Mouse (Mus musculus) liver, embryonic 16.5 days (tissue): ENCODE results near the gene Rcan1. TPM values are rescaled to one million over a fixed set of nuclear protein-coding genes. Genes with fewer than 3 reads are reported as not detected.
"Not testable (repeated sequence)": the region's sequence is repeated elsewhere in the genome, so short reads cannot be mapped to it uniquely, and the experiment has no call there.

Experiments
- ATAC-seq: fragments of 200-750 bp; cut with Nextera tagmentation; 2 replicates; pipeline ENCODE4 v1.8.0; 2017; ENCODE audit warnings: low read depth, mild to moderate bottlenecking, moderate number of reproducible peaks, moderate library complexity
- H3K27ac ChIP-seq: fragments of 300-500 bp; sonication (generic); 2 replicates; pipeline ENCODE4 v1.5.1; 2014; ENCODE audit warnings: mild to moderate bottlenecking, low read length
- H3K27me3 ChIP-seq: fragments of 300-500 bp; sonication (generic); 2 replicates; pipeline ENCODE4 v1.6.1; 2014; ENCODE audit warnings: low read depth, low read length, mixed read lengths; ENCODE audit not compliant: control insufficient read depth, insufficient read depth
- H3K36me3 ChIP-seq: fragments of 300-500 bp; sonication (generic); 2 replicates; pipeline ENCODE4 v1.6.1; 2014; ENCODE audit warnings: mild to moderate bottlenecking; ENCODE audit not compliant: control insufficient read depth, insufficient read depth
- H3K4me1 ChIP-seq: fragments of 300-500 bp; sonication (generic); 2 replicates; pipeline ENCODE4 v1.6.1; 2014; ENCODE audit warnings: low read depth, low read length, mixed read lengths; ENCODE audit not compliant: control insufficient read depth
- H3K4me2 ChIP-seq: fragments of 300-500 bp; sonication (generic); 2 replicates; pipeline ENCODE4 v1.6.1; 2014; ENCODE audit warnings: low read depth, low read length, mixed read lengths
- H3K4me3 ChIP-seq: fragments of 300-500 bp; sonication (generic); 2 replicates; pipeline ENCODE4 v1.5.1; 2014; ENCODE audit warnings: low read depth, mild to moderate bottlenecking, low read length
- H3K9ac ChIP-seq: fragments of 300-500 bp; sonication (generic); 2 replicates; pipeline ENCODE4 v1.6.1; 2014; ENCODE audit warnings: low read depth, low read length
- H3K9me3 ChIP-seq: fragments of 300-500 bp; sonication (generic); replicated peaks from 2 replicates; pipeline ENCODE4 v1.6.1; 2016; ENCODE audit warnings: low read length; ENCODE audit not compliant: control insufficient read depth
- WGBS: fragments of 180-500 bp; shearing (Covaris S2); extraction: QIAGEN DNeasy Blood & Tissue Kit; methylation state at CpG from one replicate; pipeline ENCODE4 v1.1.7; 2014; ENCODE audit not compliant: insufficient replicate concordance; 5-methylcytosine and 5-hydroxymethylcytosine counted together
- polyA plus RNA-seq: library from polyadenylated mRNA; unstranded; fragments of >200 nt; fragmentation: Nextera tagmentation; extraction: Ambion mirVana; gene quantifications from 2 replicates; pipeline ENCODE4 v1.2.1, GENCODE M21; 2015

Gene Rcan1
- polyA plus RNA-seq, 1 experiment from 2014 or later: 7.4 TPM

- H3K4me3 ChIP-seq: no peak overlapping the region
- H3K9me3 ChIP-seq: no peaks in the 10 kb centered on the region
- no peak for ATAC-seq
- H3K4me2 ChIP-seq: no peak overlapping the region
- 59% methylated on average over 13 of the region's 13 CpGs for WGBS
- H3K27ac ChIP-seq: no peak overlapping the region
- H3K36me3 ChIP-seq: no peaks in the 10 kb centered on the region
- no peaks in the 10 kb centered on the region; the same call in 1 of the 2 replicates for H3K4me1 ChIP-seq
- H3K9ac ChIP-seq: no peak overlapping the region
- no peaks in the 10 kb centered on the region for H3K27me3 ChIP-seq
These were observed 49.3 kb downstream of the Rcan1 start for GRCm38 (mm10) chr16:92421147-92421934.

- Histone ChIP-seq H3K27ac (no peak overlapping the region), H3K9me3 (no peaks in the 10 kb centered on the region), H3K4me1 (no peaks in the 10 kb centered on the region; the same call in 1 of the 2 replicates), H3K4me2 (no peak overlapping the region), H3K9ac (no peak overlapping the region), H3K4me3 (no peak overlapping the region), H3K36me3 (no peaks in the 10 kb centered on the region), H3K27me3 (no peaks in the 10 kb centered on the region)
- no peak for ATAC-seq
- WGBS: 80% methylated on average over 5 of the region's 5 CpGs
These were observed 50.0 kb downstream of the Rcan1 start for GRCm38 (mm10) chr16:92420641-92421040.

GRCm38 (mm10) chr16:92419099-92419498, 51.6 kb downstream of the Rcan1 start:
- Histone ChIP-seq H3K36me3 (no peaks in the 10 kb centered on the region), H3K4me2 (no peak overlapping the region), H3K9me3 (no peaks in the 10 kb centered on the region), H3K4me1 (no peaks in the 10 kb centered on the region; the same call in 1 of the 2 replicates), H3K4me3 (no peak overlapping the region), H3K27me3 (no peaks in the 10 kb centered on the region), H3K9ac (no peak overlapping the region), H3K27ac (no peak overlapping the region)
- 78% methylated on average over 12 of the region's 12 CpGs for WGBS
- ATAC-seq: no peak

- H3K27ac ChIP-seq: no peak overlapping the region
- no peak for ATAC-seq
- 55% methylated on average over 2 of the region's 2 CpGs for WGBS
- no peak overlapping the region for H3K9ac ChIP-seq
- H3K36me3 ChIP-seq: no peaks in the 10 kb centered on the region
- H3K4me2 ChIP-seq: no peak overlapping the region
- no peak overlapping the region for H3K4me3 ChIP-seq
- H3K27me3 ChIP-seq: no peaks in the 10 kb centered on the region
- peaks cover 3% of the 10 kb centered on the region for H3K4me1 ChIP-seq
- H3K9me3 ChIP-seq: no peaks in the 10 kb centered on the region
These were observed 53.4 kb downstream of the Rcan1 start for GRCm38 (mm10) chr16:92417267-92417666.

GRCm38 (mm10) chr16:92415702-92416118, 55.0 kb downstream of the Rcan1 start:
- Histone ChIP-seq H3K9ac (no peak overlapping the region), H3K9me3 (no peaks in the 10 kb centered on the region), H3K36me3 (no peaks in the 10 kb centered on the region), H3K27ac (peak overlapping the region; percentile 57), H3K4me2 (no peak overlapping the region), H3K4me1 (peaks cover 3% of the 10 kb centered on the region; the same call in 1 of the 2 replicates), H3K27me3 (no peaks in the 10 kb centered on the region), H3K4me3 (no peak overlapping the region)
- peak; percentile 50 for ATAC-seq
- 21% methylated on average over 7 of the region's 7 CpGs for WGBS

- H3K4me1 ChIP-seq, H3K9ac ChIP-seq, H3K4me2 ChIP-seq, H3K36me3 ChIP-seq, H3K27me3 ChIP-seq, ATAC-seq, H3K27ac ChIP-seq, H3K9me3 ChIP-seq, H3K4me3 ChIP-seq: not testable (repeated sequence)
- WGBS: 28% methylated on average over 6 of the region's 6 CpGs
These were observed 55.6 kb downstream of the Rcan1 start for GRCm38 (mm10) chr16:92415038-92415437.

- H3K36me3 ChIP-seq: no peaks in the 10 kb centered on the region
- no peak overlapping the region for H3K4me2 ChIP-seq
- H3K9me3 ChIP-seq: no peaks in the 10 kb centered on the region
- ATAC-seq: no peak
- peak overlapping the region; percentile 38; the same call in 1 of the 2 replicates for H3K27ac ChIP-seq
- H3K4me1 ChIP-seq: peaks cover 3% of the 10 kb centered on the region; the same call in 1 of the 2 replicates
- no peak overlapping the region for H3K4me3 ChIP-seq
- H3K9ac ChIP-seq: no peak overlapping the region
- H3K27me3 ChIP-seq: no peaks in the 10 kb centered on the region
- WGBS: 38% methylated on average over 7 of the region's 7 CpGs
These were observed 57.8 kb downstream of the Rcan1 start for GRCm38 (mm10) chr16:92412888-92413287.

GRCm38 (mm10) chr16:92411981-92412706, 58.5 kb downstream of the Rcan1 start:
- 0 out of 2 replicates have a peak, but pooled peaks have one; percentile 17 for ATAC-seq
- H3K27ac ChIP-seq: no peak overlapping the region; the same call in 1 of the 2 replicates
- H3K4me1 ChIP-seq: peaks cover 3% of the 10 kb centered on the region; the same call in 1 of the 2 replicates
- H3K4me3 ChIP-seq: no peak overlapping the region
- no peak overlapping the region for H3K4me2 ChIP-seq
- no peak overlapping the region for H3K9ac ChIP-seq
- no peaks in the 10 kb centered on the region for H3K36me3 ChIP-seq
- WGBS: 62% methylated on average over 19 of the region's 19 CpGs
- H3K27me3 ChIP-seq: no peaks in the 10 kb centered on the region
- no peaks in the 10 kb centered on the region for H3K9me3 ChIP-seq

GRCm38 (mm10) chr16:92410344-92410743, 60.3 kb downstream of the Rcan1 start:
- no peak overlapping the region for H3K27ac ChIP-seq
- no peak for ATAC-seq
- H3K4me1 ChIP-seq: peaks cover 3% of the 10 kb centered on the region; the same call in 1 of the 2 replicates
- no peaks in the 10 kb centered on the region for H3K27me3 ChIP-seq
- no peak overlapping the region for H3K9ac ChIP-seq
- no peaks in the 10 kb centered on the region for H3K36me3 ChIP-seq
- no peaks in the 10 kb centered on the region for H3K9me3 ChIP-seq
- H3K4me3 ChIP-seq: no peak overlapping the region
- WGBS: 72% methylated on average over 2 of the region's 2 CpGs
- H3K4me2 ChIP-seq: no peak overlapping the region
